Mouse (Mus musculus) CH12.LX (cell line): ENCODE data around the gene Art3. TPM values are rescaled to one million over a fixed set of nuclear protein-coding genes. Genes with fewer than 3 reads are reported as not detected.

ENCODE experiments used
- DNase-seq: peaks from one replicate; pipeline ENCODE4 v3.0.0-alpha.2; 2013; ENCODE audit errors: extremely low read depth
- H3K27ac ChIP-seq: 2 replicates; pipeline ENCODE4 v1.5.1; 2012; ENCODE audit warnings: low read depth, mild to moderate bottlenecking, control low read depth, moderate library complexity; ENCODE audit not compliant: insufficient read depth
- H3K27me3 ChIP-seq: replicated peaks from 2 replicates; pipeline ENCODE3; 2012; ENCODE audit warnings: inconsistent platforms
- H3K36me3 ChIP-seq, 2 experiments: replicated peaks in 1 of 2; 2 replicates each; pipeline versions ENCODE3 to v1.6.1; 2012; ENCODE audit warnings: inconsistent platforms in 1 of 2, low read length in 1 of 2, mild to moderate bottlenecking in 1 of 2, mixed read lengths in 1 of 2, moderate library complexity in 1 of 2; ENCODE audit not compliant: control insufficient read depth in 1 of 2, insufficient read depth in 1 of 2
- H3K4me1 ChIP-seq, 2 experiments: 2 replicates each; pipeline ENCODE4 v1.6.1; 2012; ENCODE audit warnings: inconsistent platforms in 1 of 2, moderate library complexity in 1 of 2; ENCODE audit not compliant: insufficient read depth in 2 of 2, control insufficient read depth in 1 of 2
- H3K4me2 ChIP-seq: 2 replicates; pipeline ENCODE4 v1.6.1; 2012; ENCODE audit warnings: low read depth, mild to moderate bottlenecking, control low read depth; ENCODE audit not compliant: poor library complexity, insufficient read depth, severe bottlenecking
- H3K4me3 ChIP-seq, 3 experiments: fragments of 150-350 bp in 1 of 3; sonication (generic) in 1 of 3; replicated peaks in 1 of 3; 2 replicates each; pipeline versions ENCODE3 to v1.5.1; 2011 to 2012; ENCODE audit warnings: low read depth in 2 of 3, low read length in 2 of 3, mild to moderate bottlenecking in 2 of 3, moderate library complexity in 2 of 3, control low read depth in 1 of 3, improper control_type of control experiment in 1 of 3, inconsistent platforms in 1 of 3, mixed read lengths in 1 of 3; ENCODE audit not compliant: poor library complexity in 1 of 3
- H3K79me2 ChIP-seq: replicated peaks from 2 replicates; pipeline ENCODE4 v1.6.1; 2012; ENCODE audit warnings: mild to moderate bottlenecking, moderate library complexity; ENCODE audit not compliant: control insufficient read depth, poor library complexity, insufficient read depth, severe bottlenecking; ENCODE audit errors: extremely low read depth
- H3K9ac ChIP-seq: 2 replicates; pipeline ENCODE4 v1.6.1; 2012; ENCODE audit warnings: low read depth, mild to moderate bottlenecking, control low read depth, moderate library complexity; ENCODE audit not compliant: insufficient read depth
- H3K9me3 ChIP-seq: replicated peaks from 2 replicates; pipeline ENCODE3; 2012; ENCODE audit warnings: low read length, inconsistent platforms, mixed read lengths
- BHLHE40 ChIP-seq: IDR thresholded peaks from 2 replicates; pipeline ENCODE4 v1.6.1; 2011; ENCODE audit warnings: mild to moderate bottlenecking, low read depth, low read length, improper control_type of control experiment
- CHD2 ChIP-seq: IDR thresholded peaks from 2 replicates; pipeline ENCODE4 v1.6.1; 2011; ENCODE audit warnings: low read length, improper control_type of control experiment
- CTCF ChIP-seq, 2 experiments: IDR thresholded peaks in 1 of 2; conservative IDR thresholded peaks in 1 of 2; 2 replicates each; pipeline ENCODE4 v1.5.1; 2011 to 2012; ENCODE audit warnings: low read depth in 2 of 2, low read length in 2 of 2, improper control_type of control experiment in 1 of 2, inconsistent platforms in 1 of 2, mild to moderate bottlenecking in 1 of 2, moderate library complexity in 1 of 2
- ELF1 ChIP-seq: IDR thresholded peaks from 2 replicates; pipeline ENCODE4 v1.6.1; 2014; ENCODE audit warnings: low read depth, mild to moderate bottlenecking, inconsistent platforms, low read length, improper control_type of control experiment
- GABPA ChIP-seq: IDR thresholded peaks from 2 replicates; pipeline ENCODE4 v1.6.1; 2012; ENCODE audit warnings: low read depth, low read length, improper control_type of control experiment, inconsistent platforms; ENCODE audit not compliant: insufficient replicate concordance
- IRF4 ChIP-seq: IDR thresholded peaks from 2 replicates; pipeline ENCODE4 v1.6.1; 2014; ENCODE audit warnings: low read depth, mild to moderate bottlenecking, inconsistent platforms, low read length, improper control_type of control experiment
- JUN ChIP-seq: IDR thresholded peaks from 2 replicates; pipeline ENCODE4 v1.6.1; 2011; ENCODE audit warnings: low read depth, mild to moderate bottlenecking, low read length, improper control_type of control experiment, moderate library complexity; ENCODE audit not compliant: insufficient read depth
- KAT2A ChIP-seq: IDR thresholded peaks from 2 replicates; pipeline ENCODE4 v1.6.1; 2012; ENCODE audit warnings: low read length, improper control_type of control experiment, inconsistent platforms; ENCODE audit not compliant: insufficient replicate concordance
- MAFK ChIP-seq: IDR thresholded peaks from 2 replicates; pipeline ENCODE4 v1.6.1; 2011; ENCODE audit warnings: low read length, improper control_type of control experiment; ENCODE audit not compliant: insufficient replicate concordance
- MAX ChIP-seq: IDR thresholded peaks from 2 replicates; pipeline ENCODE4 v1.6.1; 2011; ENCODE audit warnings: low read length, improper control_type of control experiment
- MAZ ChIP-seq: IDR thresholded peaks from 2 replicates; pipeline ENCODE4 v1.6.1; 2012; ENCODE audit warnings: low read depth, mild to moderate bottlenecking, inconsistent platforms, low read length, improper control_type of control experiment, moderate library complexity
- MXI1 ChIP-seq: IDR thresholded peaks from 2 replicates; pipeline ENCODE4 v1.6.1; 2011; ENCODE audit warnings: mild to moderate bottlenecking, low read depth, low read length, improper control_type of control experiment
- PAX5 ChIP-seq: IDR thresholded peaks from 2 replicates; pipeline ENCODE4 v1.6.1; 2012; ENCODE audit warnings: low read length, inconsistent platforms, mixed read lengths
- POLR2A ChIP-seq: IDR thresholded peaks from 2 replicates; pipeline ENCODE4 v1.6.1; 2011; ENCODE audit warnings: low read depth, mild to moderate bottlenecking, improper control_type of control experiment, low read length
- POLR2AphosphoS2 ChIP-seq: IDR thresholded peaks from 2 replicates; pipeline ENCODE4 v1.6.1; 2011; ENCODE audit warnings: low read depth, low read length, improper control_type of control experiment
- SIN3A ChIP-seq: IDR thresholded peaks from 2 replicates; pipeline ENCODE4 v1.6.1; 2012; ENCODE audit warnings: low read length, improper control_type of control experiment, inconsistent platforms
- TBP ChIP-seq: conservative IDR thresholded peaks from 2 replicates; pipeline ENCODE4 v1.6.1; 2011; ENCODE audit warnings: low read depth, low read length, improper control_type of control experiment
- UBTF ChIP-seq: IDR thresholded peaks from 2 replicates; pipeline ENCODE4 v1.6.1; 2012; ENCODE audit warnings: low read depth, mild to moderate bottlenecking, inconsistent platforms, low read length, improper control_type of control experiment, moderate library complexity
- USF1 ChIP-seq: IDR thresholded peaks from 2 replicates; pipeline ENCODE4 v1.6.1; 2014; ENCODE audit warnings: low read depth, mild to moderate bottlenecking, inconsistent platforms, low read length, improper control_type of control experiment
- ZC3H11A ChIP-seq: IDR thresholded peaks from 2 replicates; pipeline ENCODE4 v1.6.1; 2012; ENCODE audit warnings: low read depth, mild to moderate bottlenecking, inconsistent platforms, low read length, improper control_type of control experiment
- ZMIZ1 ChIP-seq: IDR thresholded peaks from 2 replicates; pipeline ENCODE4 v1.6.1; 2012; ENCODE audit warnings: low read depth, mild to moderate bottlenecking, inconsistent platforms, low read length, improper control_type of control experiment
- ZNF384 ChIP-seq: IDR thresholded peaks from 2 replicates; pipeline ENCODE4 v1.6.1; 2012; ENCODE audit warnings: low read depth, low read length, improper control_type of control experiment, inconsistent platforms
- dilution Hi-C: fragments of 300-500 bp; cut with MboI; formaldehyde crosslinking; loops from 2 replicates; pipeline ENCODE4 v1.14.3; 2020; ENCODE audit warnings: low sequenced_read_pairs; ENCODE audit not compliant: extremely low pct_unique_long_range_greater_than_20kb, extremely low pct_ligation_motif_present
- in situ Hi-C: fragments of 300-500 bp; cut with MboI; formaldehyde crosslinking; loops from 3 replicates; pipeline ENCODE4 v1.14.3; 2019; ENCODE audit warnings: low sequenced_read_pairs, low pct_ligation_motif_present, low pct_unique_long_range_greater_than_20kb, mixed read lengths
- polyA plus RNA-seq: library from polyadenylated mRNA; unstranded; fragments of >175 nt; gene quantifications from 2 replicates; pipeline ENCODE4 v1.2.1, GENCODE M21; 2012; ENCODE audit warnings: low read depth; ENCODE audit not compliant: insufficient read length
- total RNA-seq, 2 experiments: library from RNA; depleted of rRNA; stranded (reverse); fragments of 300-350 nt in 1 of 2; fragments of >200 nt in 1 of 2; gene quantifications; 2 replicates each; pipeline ENCODE4 v1.2.3; 2012 to 2014

The Art3 gene
- total and polyA plus RNA-seq, 3 experiments: 0.34 TPM; not detected in 2

- dilution Hi-C loops (no loop called here), in situ Hi-C loops (no loop called here)
- Histone ChIP-seq H3K9ac (no peak overlapping the region), H3K9me3 (no peaks in the 10 kb centered on the region), H3K36me3 (peaks cover 74 to 97% of the 10 kb centered on the region in 2 experiments), H3K79me2 (peaks cover 10% of the 10 kb centered on the region)
- DNase-seq: no peak
- TF ChIP-seq BHLHE40 (no peak), SIN3A (no peak), MAFK (no peak), MXI1 (no peak), GABPA (no peak), JUN (no peak), POLR2A (no peak), ZC3H11A (no peak), ZNF384 (no peak), KAT2A (no peak), PAX5 (no peak), UBTF (no peak), TBP (no peak)
- TF ChIP-seq, all 38 proteins: peak for 0
- Histone ChIP-seq H3K4me1 (peaks cover 0 to 7% of the 10 kb centered on the region in 2 experiments; a peak in 1 of 4 replicates), H3K4me3 (no peak overlapping the region), H3K4me2 (no peak overlapping the region), H3K27me3 (no peaks in the 10 kb centered on the region), H3K27ac (no peak overlapping the region)
These were observed 29.3 kb upstream of the Art3 start for GRCm38 (mm10) chr5:92302149-92302840.

GRCm38 (mm10) chr5:92304291-92304690, 27.3 kb upstream of the Art3 start:
- in situ Hi-C loops (no loop called here), dilution Hi-C loops (no loop called here)
- H3K27me3 ChIP-seq: no peaks in the 10 kb centered on the region
- H3K4me3 ChIP-seq: no peak overlapping the region
- H3K4me2 ChIP-seq: no peak overlapping the region
- no peaks in the 10 kb centered on the region for H3K9me3 ChIP-seq
- H3K36me3 ChIP-seq: peaks cover 70 to 93% of the 10 kb centered on the region in 2 experiments
- no peak overlapping the region for H3K27ac ChIP-seq
- peaks cover 11 to 23% of the 10 kb centered on the region in 2 experiments for H3K4me1 ChIP-seq
- TF ChIP-seq USF1 (no peak), POLR2AphosphoS2 (no peak), MXI1 (no peak), PAX5 (no peak), SIN3A (no peak), CTCF (conservative IDR thresholded peaks at IDR 0.05 in 1 of 2, IDR thresholded peaks at IDR 0.05 in 1 of 2; ENCODE audit: low read depth in 2 of 2, low read length in 2 of 2) (no peak), MAZ (no peak), GABPA (no peak), MAX (no peak), IRF4 (no peak), ELF1 (no peak), ZMIZ1 (no peak), BHLHE40 (no peak), CHD2 (no peak)
- no peak overlapping the region for H3K9ac ChIP-seq
- peaks cover 30% of the 10 kb centered on the region for H3K79me2 ChIP-seq
- no peak for DNase-seq
